Mouse (Mus musculus) natural killer cell, adult 2 months (primary cell): ENCODE data around the gene Brf1.

Experiments
- DNase-seq, 2 experiments: peaks; one replicate each; pipeline ENCODE4 v3.0.0; 2022; ENCODE audit warnings: low spot score in 2 of 2

The Brf1 gene

DNA sequence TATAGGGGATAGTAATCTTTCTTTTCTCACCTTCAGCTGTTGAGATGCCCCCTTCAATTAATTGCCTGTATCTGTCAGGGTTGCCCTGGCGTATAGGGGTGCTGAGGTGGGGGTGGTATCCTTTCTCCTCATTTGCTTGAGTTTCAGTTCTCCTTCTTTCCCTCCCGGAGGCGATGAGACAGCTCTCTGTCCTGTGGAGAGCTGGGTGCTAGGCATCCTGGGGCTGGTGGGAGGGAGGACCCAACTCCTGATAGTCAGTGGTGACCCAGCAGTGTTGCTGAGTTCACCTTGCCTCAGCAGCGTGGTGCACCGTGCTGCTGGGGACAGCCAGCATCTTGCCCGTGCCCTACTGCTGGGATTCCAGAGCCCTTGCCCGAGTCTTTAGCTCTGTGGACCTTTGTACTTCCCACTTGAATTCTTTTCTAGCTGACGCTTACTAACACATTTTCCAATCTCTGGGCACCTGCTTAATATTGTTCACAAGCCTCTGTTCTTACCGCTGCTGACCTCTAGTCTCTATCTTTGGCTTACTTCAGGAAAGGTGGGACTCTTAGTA lies 17.0 kb upstream of the Brf1 start:
- DNase-seq: no peak

DNA sequence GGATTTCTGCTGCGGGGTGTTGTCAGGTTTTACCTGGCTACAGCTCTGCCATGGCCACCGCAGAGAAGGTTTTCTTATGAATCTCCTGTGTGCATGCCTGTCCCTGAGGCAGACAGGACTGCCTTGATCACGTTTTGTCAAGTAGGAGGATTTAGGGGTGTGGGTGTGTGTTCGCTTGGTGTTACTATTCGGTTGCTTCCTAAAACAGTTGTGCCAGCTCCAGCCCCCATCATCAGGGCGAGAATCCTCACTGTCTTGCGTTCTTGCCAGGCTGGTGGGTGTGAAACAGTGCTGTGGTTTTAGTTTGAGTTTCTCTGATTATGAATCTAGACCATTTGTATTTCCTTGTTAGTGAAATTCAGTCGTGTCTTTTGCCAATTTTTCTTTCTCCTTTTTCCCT lies 16.5 kb upstream of the Brf1 start:
- no peak for DNase-seq

DNA sequence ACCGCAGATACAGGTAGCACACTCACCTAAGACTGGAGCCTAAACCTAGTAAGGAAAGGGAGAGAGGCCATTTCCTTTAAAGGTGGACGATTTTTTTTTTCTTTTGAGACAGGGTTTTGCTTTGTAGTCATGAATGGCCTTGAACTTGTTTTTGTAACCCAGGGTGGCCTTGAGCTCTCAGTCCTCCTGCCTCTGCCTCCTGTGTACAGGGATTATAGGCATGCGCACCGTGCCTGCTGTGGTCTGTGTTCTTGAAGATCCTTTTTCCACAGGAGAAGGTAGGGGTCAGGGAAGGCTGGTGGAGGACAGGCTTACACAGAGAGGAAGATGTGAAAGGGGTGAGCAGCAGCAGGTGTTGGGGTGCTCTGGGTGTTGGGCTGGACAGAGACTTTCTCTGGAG lies 15.5 kb upstream of the Brf1 start:
- DNase-seq: no peak

DNA sequence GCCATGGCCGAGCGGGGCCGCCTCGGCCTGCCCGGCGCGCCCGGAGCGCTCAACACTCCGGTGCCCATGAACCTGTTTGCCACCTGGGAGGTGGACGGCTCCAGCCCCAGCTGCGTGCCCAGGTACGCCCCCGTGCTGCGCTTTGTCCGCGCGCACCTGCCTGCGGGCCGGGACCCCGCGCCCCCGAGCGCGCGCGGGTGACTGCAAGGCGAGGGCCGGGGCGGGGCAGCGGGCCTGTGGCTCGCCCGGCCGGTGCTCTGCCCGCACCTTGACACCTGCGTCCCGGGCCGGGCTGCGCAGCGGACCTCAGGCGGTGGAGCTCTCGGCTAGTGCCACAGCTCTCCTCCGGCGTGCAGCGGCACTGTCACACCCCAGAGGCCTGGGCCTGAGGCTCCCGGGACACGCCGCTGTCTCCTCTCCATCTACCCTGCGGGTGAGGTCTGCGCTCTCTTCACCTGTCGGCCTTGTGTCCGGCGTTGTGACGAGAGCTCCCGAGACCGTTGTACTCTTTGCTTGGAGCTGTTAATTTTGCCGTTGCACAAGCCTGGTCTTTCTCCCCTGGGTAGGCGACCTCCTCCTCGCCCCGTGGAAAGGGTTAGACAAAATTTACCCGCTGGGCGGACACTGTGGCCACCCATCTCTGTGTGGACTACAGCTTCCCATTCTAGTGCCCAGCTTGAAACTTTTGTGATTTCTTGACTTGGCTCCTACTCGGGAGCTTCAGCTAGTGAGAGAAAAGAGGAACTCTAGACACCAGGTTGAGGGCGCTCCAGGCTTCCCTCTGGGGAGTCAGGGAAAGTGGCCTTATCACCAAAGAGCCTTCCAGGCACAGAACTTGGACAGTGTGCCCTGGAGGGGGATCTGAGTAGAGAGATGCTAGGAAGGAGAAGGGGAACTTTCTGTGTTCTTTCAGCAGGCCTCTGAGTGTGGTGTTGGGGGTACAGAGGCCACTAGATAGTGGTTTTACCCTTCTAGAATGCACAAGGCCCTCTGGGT lies 14.4 kb upstream of the Brf1 start:
- DNase-seq: peak; percentile 20 to 28

DNA sequence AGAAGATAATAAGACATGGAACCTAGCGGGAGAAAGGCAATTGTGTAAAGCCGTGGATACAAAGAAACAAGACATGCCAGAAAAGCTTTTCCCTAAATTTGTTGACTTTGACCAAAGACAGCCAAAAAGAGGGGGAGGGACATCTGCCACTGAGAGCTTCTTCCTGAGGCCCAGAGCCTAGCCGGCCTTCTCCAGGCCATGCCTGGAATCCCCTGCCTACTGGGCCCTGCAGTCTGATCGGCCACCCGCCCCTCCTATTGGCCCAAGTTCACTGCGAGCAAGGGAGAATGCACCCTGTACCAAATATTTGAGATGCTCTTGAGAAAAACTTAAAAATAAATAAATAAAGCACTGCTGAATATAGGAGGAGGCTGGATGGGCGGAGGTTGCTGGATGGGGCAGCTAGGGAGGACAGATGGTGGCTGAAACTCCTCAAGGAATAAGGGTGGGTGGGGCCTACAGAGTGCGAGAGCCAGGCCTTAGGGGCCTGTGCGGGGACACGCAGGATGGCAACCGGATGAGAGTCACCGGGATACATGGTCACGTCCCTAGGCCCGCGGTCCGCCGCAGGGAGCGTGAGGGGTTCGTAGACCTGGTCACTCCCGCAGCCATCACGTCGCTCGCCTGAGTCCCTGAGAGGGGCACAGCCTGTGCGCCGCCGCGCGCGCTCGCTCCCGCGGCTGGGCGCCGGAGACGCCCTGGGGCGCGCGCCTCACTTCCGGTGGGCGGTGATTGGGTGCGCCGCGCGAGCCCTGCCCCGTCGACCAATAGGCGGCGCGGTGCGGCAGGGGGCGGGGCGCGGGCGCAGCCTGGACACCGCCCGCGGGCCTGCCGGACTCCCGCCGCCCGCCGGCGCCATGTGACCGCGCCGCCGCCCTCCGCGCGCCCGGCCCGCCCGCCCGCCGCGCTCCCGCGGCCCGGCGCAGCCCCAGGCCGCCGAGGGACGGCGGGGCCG lies 13.4 kb upstream of the Brf1 start, which contains the start of gene Pacs2:
Gene Pacs2, plus strand, starts transcription at position 905 of the 955 bp plus-strand sequence.
- peak; percentile 85 to 88 for DNase-seq

DNA sequence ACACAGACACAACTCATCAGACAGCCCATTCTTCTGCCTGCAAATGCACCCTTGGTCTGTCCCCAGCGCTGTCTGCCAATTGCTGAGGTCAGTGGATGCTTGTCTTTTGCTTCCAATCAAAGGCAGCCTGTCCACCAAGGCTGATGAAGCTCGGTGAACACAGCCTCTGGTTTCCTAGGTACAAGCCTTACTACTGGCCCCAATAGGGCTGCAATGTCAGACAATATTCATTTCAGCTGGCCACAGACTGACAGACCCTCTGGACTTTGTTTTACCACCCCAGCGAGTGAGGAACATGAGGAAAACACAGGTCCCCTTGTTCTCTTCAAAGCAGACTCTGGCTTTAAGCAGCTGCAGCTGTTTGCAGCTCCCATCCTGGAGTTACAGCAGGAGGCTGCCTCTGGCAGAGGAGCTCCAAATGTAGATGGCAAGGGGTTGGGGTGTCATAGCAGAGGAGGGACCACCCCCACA lies 12.6 kb upstream of the Brf1 start:
- DNase-seq: no peak

DNA sequence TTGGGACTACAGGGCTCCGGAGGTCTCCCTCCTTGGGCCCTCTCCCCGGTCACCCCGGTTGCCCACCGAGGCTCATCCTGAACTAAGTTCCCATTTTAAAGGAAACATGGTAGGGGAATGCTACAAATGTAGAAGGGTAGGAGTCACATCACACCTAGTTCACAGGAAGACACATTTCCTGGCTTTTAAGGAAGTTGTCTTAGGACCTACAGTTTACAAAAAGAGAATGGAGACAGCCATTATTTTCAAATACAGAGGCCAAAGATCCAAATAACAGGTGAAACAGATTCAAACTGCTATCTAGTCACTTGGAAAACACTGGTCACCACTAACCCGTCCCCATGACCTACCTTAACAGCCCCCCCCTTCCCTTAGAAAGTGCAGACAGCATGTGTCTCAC lies 11.9 kb upstream of the Brf1 start:
- no peak for DNase-seq

DNA sequence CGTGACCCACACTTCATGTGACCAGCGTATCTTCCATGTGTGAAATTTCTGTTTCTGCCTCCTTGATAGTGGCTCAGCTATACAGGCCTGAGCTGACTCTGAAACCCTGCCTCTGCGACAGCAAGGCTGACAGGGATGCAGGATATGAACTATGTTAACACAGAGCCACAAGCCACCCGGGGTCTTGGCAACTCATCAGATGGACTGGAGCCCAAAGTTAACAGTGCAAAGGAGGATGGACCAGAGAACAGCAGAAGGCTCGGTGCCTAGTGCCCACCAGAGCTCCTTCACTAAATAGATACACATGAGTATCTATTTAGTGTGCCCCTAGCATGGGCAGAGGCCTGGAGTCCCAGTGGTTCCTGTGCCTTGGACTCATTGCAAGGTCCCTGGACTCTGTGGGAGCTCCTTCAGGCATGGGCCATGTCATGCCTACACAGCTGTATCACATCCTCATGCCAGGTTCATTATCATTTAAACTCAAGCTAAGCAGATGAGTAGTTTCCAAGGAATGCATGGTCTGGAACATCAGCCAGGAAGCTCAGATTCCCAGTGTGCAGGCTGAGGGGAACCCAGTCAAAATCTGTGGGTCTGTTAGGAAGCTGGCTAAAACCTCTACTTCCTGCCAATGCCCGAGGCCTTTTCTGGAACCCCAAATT lies 11.3 kb upstream of the Brf1 start:
- no peak for DNase-seq

DNA sequence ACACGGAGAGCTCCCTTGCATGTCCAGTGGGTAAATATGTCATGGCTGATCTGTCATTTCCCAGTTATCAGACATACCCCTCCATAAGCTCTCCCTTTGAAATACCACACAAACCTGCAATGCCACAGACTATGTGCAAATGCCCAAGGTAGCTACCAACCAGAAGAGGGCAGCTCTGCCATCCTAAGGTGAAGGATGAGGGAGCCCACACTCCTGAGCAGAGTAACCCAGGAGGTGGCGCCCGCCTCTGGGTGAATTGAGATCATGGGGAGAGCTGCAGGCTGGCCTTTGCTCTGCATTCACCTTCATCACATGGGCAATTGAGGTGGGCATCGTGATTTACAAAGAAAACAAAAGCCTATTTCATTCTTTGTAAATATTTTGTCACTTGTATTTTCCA lies 4.5 kb upstream of the Brf1 start:
- peak; percentile 56 to 74 for DNase-seq

DNA sequence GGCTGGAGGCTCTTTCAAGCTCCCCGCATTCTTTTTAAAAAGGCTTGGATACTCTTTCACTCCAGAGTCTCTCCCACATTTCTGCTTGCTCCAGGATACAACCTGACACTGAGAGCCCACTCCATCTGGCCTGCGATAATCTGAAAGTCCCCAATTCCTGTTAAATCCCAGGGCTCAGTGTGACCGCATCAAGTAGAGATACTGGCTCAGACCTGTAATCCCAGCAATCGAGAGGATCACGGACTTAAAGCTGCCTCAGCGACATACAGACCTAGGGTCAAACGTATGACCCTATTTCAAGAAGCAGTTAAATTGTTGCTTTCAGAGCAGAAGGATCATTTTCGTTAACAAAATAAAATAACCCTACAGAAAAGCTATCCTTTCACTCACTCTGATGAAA lies 3.5 kb upstream of the Brf1 start:
- no peak for DNase-seq

DNA sequence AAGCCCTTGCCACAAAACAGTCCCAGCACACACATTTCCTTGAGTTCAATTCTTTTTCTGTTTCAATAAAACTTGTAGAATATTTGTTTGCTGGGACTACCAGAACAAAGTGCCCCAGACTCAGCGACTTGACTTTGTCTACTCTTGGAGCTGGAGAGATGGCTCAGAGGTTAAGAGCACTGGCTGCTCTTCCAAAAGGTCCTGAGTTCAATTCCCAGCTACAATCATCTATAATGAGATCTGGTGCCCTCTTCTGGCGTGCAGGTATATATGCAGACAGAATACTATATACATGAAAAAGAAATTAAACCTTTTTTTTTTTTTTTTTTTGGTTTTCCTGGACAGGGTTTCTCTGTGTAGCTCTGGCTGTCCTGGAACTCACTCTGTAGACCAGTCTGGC lies 2.2 kb upstream of the Brf1 start:
- DNase-seq: peak; percentile 26 to 36

DNA sequence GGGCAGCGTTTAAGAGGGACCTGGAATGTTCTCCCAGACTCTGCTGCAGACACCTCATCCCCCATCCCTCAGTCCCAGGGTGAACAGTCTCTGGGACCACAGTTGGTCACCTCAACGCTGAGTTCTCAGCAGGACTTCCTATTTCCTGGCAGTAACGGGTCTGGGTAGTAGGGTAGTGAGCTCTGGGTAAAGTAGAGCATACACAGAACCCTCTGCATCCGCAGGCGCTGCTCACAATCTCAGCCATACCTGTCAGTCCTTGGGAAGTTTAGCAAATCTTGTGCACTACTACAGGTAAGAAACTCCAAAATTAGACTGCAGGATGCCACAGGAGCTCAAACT lies 600 bp upstream of the Brf1 start:
- no peak for DNase-seq

DNA sequence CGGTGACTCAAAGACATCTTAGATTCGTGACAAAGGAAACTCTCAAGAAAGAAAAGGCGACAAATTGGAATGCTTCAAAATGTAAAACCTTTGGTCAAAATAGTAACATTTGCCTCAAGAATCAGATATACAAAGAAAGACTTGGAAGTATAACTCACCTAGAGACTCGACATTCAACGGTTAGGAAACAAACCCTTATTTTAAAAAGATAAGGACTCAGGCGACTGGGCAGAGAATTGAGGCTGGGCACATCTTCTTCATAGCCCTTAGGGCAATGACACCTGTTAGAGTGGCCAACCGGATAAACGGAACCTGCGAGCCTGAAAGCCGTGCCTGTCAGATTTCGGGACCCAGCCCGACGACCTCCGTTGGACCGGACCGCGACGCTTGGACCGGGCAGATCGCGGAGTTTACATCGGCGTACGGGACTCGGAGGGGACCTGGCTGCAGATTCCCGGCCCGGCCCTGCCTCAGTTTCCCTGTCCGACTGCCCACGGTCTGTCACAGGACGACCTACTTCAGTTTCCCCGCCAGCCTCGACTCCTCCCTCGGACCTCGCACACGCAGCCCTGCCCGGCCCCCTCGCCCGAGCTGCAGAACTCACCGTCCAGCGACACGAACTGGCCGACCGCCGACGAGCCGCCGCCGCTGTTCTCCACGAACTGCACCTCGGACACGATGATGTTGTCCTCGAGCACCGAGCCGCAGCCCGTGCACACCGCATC lies 773 bp downstream of the Brf1 start:
- no peak for DNase-seq

DNA sequence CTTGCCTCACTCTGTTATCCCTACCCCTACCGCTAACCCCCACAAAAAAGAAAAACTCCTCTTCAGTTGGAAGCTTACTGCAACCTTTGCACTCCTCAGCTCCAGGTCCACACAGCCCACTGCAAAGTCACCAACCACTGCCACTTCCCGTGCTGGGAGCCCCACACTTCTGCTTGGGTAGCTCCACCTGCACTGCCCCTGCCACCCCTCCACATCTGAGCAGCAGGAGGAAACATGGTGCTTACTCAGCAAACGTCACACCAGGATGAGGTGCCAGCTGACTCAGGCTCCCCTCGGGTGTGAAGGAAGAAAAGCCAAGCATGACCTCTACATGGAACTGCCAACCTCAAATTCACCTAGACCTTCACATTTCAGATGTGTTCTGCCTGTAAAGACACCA lies 6.4 kb downstream of the Brf1 start:
- peak; percentile 12 to 35 for DNase-seq

DNA sequence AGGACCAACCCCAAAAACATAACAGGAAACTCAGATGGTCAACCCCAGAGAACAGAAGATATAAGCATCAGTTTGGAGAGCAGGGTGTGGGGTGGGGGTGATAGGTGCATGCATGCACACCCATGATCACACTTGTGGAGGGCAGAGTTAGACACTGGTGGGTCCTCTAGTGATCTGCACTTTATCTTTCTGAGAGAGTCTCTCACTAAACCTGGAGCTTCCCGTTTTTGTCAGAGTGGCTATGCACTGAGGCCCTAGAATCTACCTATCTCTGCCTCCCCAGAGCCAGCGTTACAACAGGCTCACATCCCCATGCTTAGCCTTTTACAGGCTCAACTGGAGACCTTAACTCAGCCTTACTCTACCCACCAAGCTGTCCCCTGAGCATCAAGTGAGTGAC lies 9.1 kb downstream of the Brf1 start:
- no peak for DNase-seq

DNA sequence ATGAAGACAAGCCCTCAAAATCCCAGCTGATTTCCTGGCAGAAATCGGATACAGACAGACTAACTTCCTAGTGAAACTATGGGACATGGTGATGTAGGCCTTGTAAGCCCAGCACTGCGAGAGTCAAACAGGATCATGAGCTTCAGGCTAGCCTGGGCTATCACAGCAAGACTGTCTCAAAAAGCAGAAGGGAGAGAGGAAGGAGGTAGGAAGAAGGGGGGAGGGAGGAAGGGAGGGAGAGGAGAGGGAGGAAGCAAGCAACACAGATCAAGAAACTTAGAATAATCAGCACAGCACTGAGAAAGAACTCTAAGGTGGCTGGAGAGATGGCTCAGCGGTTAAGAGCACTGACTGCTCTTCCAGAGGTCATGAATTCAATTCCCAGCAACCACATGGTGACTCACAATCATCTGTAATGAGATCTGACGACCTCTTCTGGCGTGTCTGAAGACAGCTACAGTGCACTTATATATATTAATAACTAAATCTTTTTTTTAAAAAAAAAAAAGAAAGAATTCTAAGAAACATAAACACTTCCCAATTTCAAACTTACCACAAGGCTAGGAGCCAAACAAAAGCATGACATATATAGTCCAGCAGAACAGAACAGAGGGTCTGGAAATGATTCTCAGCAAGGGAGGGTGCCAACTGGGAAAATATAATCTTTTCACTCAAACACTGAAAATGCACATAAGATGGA lies 9.6 kb downstream of the Brf1 start:
- no peak for DNase-seq

DNA sequence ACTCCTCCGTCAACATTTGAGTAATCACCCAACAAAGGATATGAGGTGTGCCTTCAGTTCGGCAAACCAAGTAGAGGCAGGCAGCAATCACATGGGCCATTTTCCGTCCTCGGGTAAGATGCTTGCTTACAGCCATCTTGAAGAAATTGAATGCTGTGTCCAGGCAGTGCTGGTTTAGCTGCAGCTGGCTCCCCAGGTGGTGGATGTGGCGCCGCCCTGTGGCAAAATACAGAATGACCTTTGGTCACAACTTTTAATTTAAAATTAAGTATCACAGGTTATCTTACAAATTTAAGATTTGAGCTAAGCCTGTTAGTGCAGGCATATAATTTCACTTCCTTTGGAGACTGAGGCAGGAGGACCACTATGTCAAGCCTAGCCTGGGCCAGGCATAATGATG lies 12.6 kb downstream of the Brf1 start:
- peak; percentile 25 to 58 for DNase-seq

DNA sequence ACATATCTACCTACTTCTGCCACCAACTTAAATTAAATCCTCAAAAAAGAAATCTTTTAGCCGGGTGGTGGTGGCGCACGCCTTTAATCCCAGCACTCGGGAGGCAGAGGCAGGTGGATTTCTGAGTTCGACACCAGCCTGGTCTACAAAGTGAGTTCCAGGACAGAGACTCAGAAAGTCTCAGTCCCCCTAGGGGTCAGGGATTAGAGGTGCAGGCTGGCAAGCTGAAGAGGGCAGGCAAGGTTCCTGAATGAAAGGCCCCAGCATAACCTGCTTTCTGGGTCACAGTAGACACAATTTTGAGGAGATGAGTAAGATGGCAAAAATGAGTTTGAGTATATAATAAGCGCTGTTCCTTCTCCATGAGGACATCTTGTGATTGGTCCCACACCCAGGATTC lies 15.2 kb downstream of the Brf1 start:
- peak; percentile 21 to 33 for DNase-seq

DNA sequence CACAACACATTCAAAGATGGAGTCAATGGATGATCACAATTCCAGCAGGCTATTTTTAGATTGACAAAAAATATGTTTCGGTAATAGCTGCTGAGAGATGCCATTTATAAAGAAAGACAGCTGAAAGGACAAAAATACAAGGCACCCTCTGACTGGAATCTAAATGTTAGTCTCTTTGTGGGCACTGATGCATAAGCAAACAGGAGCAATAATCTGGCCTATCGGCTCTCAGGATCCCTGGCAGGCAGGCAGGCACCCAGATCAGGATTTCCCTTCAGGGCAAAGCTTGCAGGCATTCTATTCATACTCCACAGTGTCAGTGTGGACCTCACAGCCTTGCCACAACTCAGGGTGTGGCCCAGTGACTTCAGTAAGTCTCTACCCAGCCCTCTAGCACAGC lies 18.5 kb downstream of the Brf1 start:
- no peak for DNase-seq

DNA sequence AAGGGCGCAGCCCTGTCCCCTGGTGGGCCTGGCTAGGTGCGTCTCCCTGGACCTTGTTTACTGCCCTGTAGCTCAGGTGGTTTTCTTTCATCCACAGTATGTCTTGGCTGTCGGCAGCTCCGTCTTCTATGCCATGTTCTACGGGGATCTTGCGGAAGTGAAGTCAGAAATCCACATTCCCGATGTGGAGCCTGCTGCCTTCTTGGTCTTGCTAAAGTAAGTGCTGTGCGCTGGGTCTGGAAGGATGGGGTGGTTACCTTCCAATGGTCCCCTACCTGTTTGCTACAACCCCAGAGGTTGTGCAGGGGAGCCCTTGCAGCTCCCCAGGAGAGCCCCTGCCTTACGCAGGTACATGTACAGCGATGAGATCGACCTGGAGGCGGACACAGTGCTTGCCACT lies 23.3 kb downstream of the Brf1 start:
- no peak for DNase-seq
